Mouse (Mus musculus) E14TG2a.4 (cell line): ENCODE results near the gene Cpne4.
A peak's percentile ranks its signal among the peaks of the same experiment; 100 is the strongest.

Experiments used
- H3K27me3 ChIP-seq: 2 replicates; pipeline ENCODE4 v1.6.1; 2014; ENCODE audit warnings: low read length, control low read depth; ENCODE audit not compliant: insufficient read depth
- H3K36me3 ChIP-seq: 2 replicates; pipeline ENCODE4 v1.6.1; 2014; ENCODE audit warnings: low read length, control low read depth; ENCODE audit not compliant: insufficient read depth
- H3K4me1 ChIP-seq: replicated peaks from 2 replicates; pipeline ENCODE4 v1.6.1; 2014; ENCODE audit warnings: low read depth, low read length, control low read depth
- H3K4me3 ChIP-seq: replicated peaks from 2 replicates; pipeline ENCODE4 v1.5.1; 2014; ENCODE audit warnings: mild to moderate bottlenecking, low read length
- H3K9me3 ChIP-seq: 2 replicates; pipeline ENCODE4 v1.6.1; 2014; ENCODE audit warnings: low read length, control low read depth
- CTCF ChIP-seq: conservative IDR thresholded peaks from 2 replicates; pipeline ENCODE4 v1.5.1; 2014; ENCODE audit warnings: low read length
- NANOG ChIP-seq: IDR thresholded peaks from 2 replicates; pipeline ENCODE4 v1.6.1; 2014; ENCODE audit warnings: borderline replicate concordance, low read length, mixed read lengths
- POU5F1 ChIP-seq: IDR thresholded peaks from 2 replicates; pipeline ENCODE4 v1.6.1; 2014; ENCODE audit warnings: low read length, borderline replicate concordance

Gene Cpne4

DNA sequence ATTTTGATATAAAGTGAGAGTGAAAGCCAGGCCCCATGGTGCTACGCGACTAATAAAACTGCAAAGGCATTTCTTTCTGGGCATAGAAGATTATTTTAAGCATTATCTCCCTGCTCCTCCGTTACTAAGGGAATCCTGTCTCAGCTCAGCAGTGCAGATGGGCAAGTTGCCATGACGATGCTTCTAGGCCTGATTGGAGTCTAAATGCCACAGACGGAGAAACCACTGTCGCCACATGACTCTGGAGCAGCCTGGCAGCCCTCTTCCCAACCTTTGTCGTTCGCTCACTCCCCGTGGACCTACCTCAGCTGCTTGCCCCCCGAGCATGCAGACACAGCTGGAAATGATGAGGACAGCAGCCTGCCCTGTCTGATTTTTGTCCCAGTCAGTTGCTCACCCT is 501.3 kb downstream of the Cpne4 start:
- no peak for TF ChIP-seq POU5F1
- no peak for TF ChIP-seq NANOG
- no peak for TF ChIP-seq CTCF
- Histone ChIP-seq H3K4me1 (no peaks in the 10 kb centered on the region), H3K4me3 (no peak overlapping the region), H3K36me3 (no peaks in the 10 kb centered on the region), H3K27me3 (peaks cover 3% of the 10 kb centered on the region; the same call in 1 of the 2 replicates), H3K9me3 (no peaks in the 10 kb centered on the region)

GRCm38 (mm10) chr9:105049636-105050035 is 502.6 kb downstream of the Cpne4 start:
- Histone ChIP-seq H3K9me3 (no peaks in the 10 kb centered on the region), H3K27me3 (peaks cover 3% of the 10 kb centered on the region; the same call in 1 of the 2 replicates), H3K4me1 (peaks cover 7% of the 10 kb centered on the region), H3K4me3 (no peak overlapping the region), H3K36me3 (no peaks in the 10 kb centered on the region)
- TF ChIP-seq CTCF: no peak
- no peak for TF ChIP-seq POU5F1
- TF ChIP-seq NANOG: no peak

GRCm38 (mm10) chr9:105050257-105050656 is 503.2 kb downstream of the Cpne4 start:
- Histone ChIP-seq H3K4me3 (no peak overlapping the region), H3K27me3 (peaks cover 3% of the 10 kb centered on the region; the same call in 1 of the 2 replicates), H3K36me3 (peaks cover 5% of the 10 kb centered on the region), H3K4me1 (peaks cover 7% of the 10 kb centered on the region), H3K9me3 (no peaks in the 10 kb centered on the region)
- TF ChIP-seq POU5F1 (no peak), CTCF (no peak), NANOG (no peak)

DNA sequence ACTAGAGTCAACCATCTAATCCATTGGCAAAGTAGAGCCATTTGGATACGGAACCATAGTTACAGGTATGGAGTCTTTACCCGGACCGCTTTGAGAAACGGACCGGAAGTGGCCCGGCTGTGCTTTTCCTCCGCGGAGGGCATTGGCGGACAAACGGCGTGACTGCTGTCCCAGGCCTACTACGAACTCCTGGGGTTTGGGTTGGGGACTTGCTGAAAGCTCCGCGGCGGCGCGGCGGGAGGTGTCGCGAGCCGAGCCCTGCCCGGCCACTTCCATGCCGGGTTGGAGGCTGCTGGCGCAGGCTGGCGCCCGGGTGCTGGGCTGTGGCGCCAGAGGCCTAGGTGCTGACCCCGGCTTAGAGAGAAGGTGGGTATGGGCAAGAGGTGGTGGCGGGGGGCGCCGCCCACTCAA is 506.1 kb downstream of the Cpne4 start, which contains the start of gene Mrpl3:
Gene Mrpl3, plus strand, starts transcription at position 93 of the 411 bp plus-strand sequence.
- peaks cover 33% of the 10 kb centered on the region for H3K36me3 ChIP-seq
- no peaks in the 10 kb centered on the region for H3K9me3 ChIP-seq
- peak within 1 kb of the TSS; percentile 95 for H3K4me3 ChIP-seq
- H3K4me1 ChIP-seq: peaks cover 7% of the 10 kb centered on the region
- peaks cover 3% of the 10 kb centered on the region; the same call in 1 of the 2 replicates for H3K27me3 ChIP-seq
- no peak for TF ChIP-seq NANOG
- peak; percentile 24; the same call in 1 of the 2 replicates for TF ChIP-seq POU5F1
- TF ChIP-seq CTCF: no peak

DNA sequence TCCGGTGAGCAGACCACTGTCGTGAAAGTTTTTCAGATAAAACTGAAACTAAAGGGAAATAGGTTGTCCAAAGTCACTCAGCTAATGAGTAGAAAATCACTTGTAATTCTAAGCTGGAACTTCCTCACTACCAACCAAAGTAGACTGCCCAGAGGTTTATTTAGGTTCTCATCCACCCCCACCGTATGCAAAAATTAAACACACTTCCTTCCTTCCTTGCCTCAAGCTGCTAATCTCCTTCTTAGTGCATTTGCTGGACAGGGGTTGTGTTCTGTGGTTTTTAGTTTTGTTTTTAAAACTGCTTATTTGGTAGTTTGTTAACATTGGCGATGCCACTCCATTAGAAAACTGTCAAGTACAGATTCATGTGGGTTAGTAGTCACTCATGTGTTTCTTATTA is 506.7 kb downstream of the Cpne4 start:
- Histone ChIP-seq H3K36me3 (peaks cover 40% of the 10 kb centered on the region), H3K4me1 (peaks cover 7% of the 10 kb centered on the region), H3K9me3 (no peaks in the 10 kb centered on the region), H3K4me3 (peak overlapping the region; percentile 95), H3K27me3 (no peaks in the 10 kb centered on the region)
- TF ChIP-seq NANOG (no peak), CTCF (no peak), POU5F1 (no peak)

DNA sequence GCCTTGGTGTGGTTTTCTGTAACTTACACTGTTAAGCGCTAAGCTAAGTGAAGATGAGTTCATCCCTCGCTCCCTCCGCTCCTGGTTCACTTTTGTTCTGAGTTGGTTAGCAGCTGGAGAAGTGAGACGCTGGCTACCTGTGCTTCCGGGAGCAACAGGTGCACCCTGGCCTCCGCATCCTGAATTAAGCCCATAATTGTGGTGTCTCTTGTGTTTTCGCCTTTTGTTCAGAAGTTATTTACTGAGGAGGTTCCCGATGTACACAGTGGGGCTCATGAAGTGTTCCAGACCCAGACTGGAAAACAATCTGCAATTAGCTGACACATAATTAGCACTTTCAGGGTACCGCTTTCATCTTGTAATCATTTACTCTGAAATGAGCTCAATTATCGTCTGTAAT is 522.0 kb downstream of the Cpne4 start:
- TF ChIP-seq POU5F1 (no peak), CTCF (no peak), NANOG (no peak)
- Histone ChIP-seq H3K4me1 (peaks cover 4% of the 10 kb centered on the region; the same call in 1 of the 2 replicates), H3K9me3 (no peaks in the 10 kb centered on the region)

DNA sequence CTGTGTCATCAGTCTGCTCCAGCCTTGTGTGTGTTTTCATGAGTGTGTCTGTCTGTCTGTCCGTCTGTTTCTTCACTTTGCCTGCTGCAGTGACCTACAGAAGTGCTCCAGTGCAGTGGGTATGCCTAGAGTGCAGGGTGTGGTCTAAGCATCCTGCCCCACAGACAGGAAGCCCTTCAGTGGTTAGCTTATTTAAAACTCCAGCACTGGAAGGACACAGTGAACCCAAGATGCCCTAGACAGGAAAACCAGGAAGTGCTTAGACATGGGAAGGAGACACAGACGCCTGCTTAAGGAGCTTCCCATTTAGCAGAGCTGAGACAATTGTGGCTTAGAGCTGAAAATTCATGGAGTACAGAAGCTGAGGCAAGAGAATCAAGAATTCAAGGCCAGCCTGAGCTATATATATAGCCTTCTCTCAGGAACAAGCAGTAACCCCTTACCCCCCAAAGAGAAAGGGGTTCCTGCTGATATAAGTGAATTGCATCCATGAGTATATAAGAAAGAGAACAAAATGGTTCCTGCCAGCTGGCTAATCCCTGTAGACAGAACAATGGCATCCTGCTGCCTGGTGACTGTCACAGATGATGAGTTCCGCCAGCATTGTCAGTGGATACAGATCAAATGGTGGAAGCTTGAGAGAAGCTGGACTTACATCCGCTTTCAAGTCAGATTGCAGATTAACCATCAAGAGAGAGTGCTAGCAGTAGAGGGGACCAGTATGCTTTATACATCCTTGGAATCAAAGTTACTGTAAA is 526.1 kb downstream of the Cpne4 start:
- no peaks in the 10 kb centered on the region for H3K27me3 ChIP-seq
- peaks cover 4% of the 10 kb centered on the region; the same call in 1 of the 2 replicates for H3K4me1 ChIP-seq
- TF ChIP-seq NANOG (no peak), POU5F1 (no peak), CTCF (no peak)
- peaks cover 76% of the 10 kb centered on the region for H3K36me3 ChIP-seq
- H3K4me3 ChIP-seq: no peak overlapping the region
- no peaks in the 10 kb centered on the region for H3K9me3 ChIP-seq

More for the DNA sequence above, 522.0 kb downstream of the Cpne4 start:
- peaks cover 77% of the 10 kb centered on the region for H3K36me3 ChIP-seq
- H3K4me3 ChIP-seq: no peak overlapping the region
- H3K27me3 ChIP-seq: no peaks in the 10 kb centered on the region

DNA sequence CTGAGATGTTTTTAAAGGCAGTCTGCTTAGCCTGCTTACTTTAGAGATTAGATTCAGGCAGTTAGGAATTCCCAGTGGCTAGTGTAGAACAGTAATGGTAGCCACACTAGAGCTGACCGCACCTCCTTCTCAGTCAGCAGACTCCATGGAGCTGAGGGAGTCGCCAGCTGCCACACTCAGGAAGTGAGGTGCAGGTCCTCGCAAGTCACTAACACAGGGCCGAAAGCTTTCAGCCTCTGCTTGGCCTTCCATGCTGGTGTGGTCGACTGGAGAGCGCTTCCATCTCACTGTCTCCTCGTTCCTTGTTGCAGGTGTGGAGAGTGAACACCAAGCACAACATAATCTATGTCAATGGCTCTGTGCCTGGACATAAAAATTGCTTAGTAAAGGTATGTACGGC is 527.8 kb downstream of the Cpne4 start:
- Histone ChIP-seq H3K9me3 (no peaks in the 10 kb centered on the region), H3K4me3 (no peak overlapping the region), H3K36me3 (peaks cover 68% of the 10 kb centered on the region), H3K27me3 (no peaks in the 10 kb centered on the region), H3K4me1 (no peaks in the 10 kb centered on the region)
- TF ChIP-seq POU5F1 (no peak), CTCF (no peak), NANOG (no peak)
